Mouse (Mus musculus): ENCODE data around the gene Pias1. TPM values are rescaled to one million over a fixed set of nuclear protein-coding genes. Genes with fewer than 3 reads are reported as not detected.

The Pias1 gene
- total and polyA plus RNA-seq, 3 experiments, result 7.7 to 21.5 TPM; not detected in 1

DNA sequence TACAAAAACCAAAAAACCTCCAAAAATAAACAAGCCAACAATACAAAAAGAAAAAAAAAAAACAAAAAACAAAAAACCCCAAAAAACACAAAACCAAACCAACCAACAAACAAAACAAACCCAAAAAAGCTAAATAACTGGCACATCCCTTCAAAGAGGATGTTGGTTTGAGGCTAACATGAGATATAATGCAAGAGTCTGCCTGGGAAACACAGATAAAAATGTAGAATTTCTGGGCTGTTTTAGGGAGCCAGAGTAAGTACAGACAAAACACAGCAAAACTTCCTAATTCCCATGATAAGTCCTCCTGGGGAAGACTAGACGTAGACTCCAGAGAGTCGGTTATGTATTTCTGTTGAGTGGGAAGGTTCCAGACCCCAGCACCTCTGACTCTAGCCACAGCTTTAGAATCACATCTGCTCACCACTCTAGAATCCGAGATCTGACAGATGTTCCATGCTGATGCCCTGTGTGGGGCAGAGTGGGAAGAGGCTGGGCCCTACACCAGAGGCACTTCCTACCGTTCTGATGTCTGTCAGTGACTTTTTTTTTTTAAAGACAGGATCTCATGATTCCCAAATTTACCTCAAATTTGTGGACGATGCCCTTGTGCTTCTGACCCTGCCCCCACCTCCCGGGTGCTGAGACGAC, 110.6 kb downstream of the Pias1 start (continued):
- TF ChIP-seq RCOR1 (IDR thresholded peaks at IDR 0.05; ENCODE audit: low read depth, low read length), result peak; percentile 45; the same call in 1 of the 2 replicates
- TF ChIP-seq HCFC1 (IDR thresholded peaks at IDR 0.05; ENCODE audit: low read depth, low read length), result 0 out of 2 replicates have a peak, but pooled peaks have one; percentile 18
- TF ChIP-seq ZNF384 (IDR thresholded peaks at IDR 0.05; ENCODE audit: low read depth, low read length), result no peak
- no peak for TF ChIP-seq MEF2A (IDR thresholded peaks at IDR 0.05; ENCODE audit: extremely low read depth, insufficient replicate concordance, low read depth, low read length, poor library complexity, severe bottlenecking)

DNA sequence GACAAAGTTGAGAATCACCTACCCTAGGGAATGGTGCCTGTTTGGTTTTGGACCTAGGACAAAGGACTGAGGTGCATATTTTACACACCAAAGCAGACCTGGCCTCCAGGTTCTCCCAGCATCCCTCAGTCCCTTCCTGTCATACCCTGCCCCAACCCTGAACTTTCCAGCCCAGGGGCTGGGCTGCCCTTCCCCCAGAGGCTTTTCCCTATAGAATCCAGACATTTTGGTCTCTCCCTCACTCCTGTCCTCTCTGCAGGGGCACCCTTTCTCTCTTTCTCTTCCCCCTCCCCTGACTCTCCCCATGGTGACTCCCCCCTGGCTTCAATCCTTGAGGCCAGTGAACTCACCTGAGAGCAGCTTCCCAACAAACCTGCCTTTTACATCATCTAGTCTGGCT, 117.0 kb downstream of the Pias1 start:
- Histone ChIP-seq H3K36me3 (ENCODE audit: control insufficient read depth in 1 of 2, insufficient read depth in 2 of 2, low read length in 2 of 2) (no peaks in the 10 kb centered on the region; a peak in 1 of 4 replicates), H3K27ac (ENCODE audit: control insufficient read depth, low read depth, low read length) (no peak overlapping the region), H3K79me2 (ENCODE audit: control insufficient read depth, insufficient read depth, low read length, poor library complexity) (no peaks in the 10 kb centered on the region), H3K27me3 (ENCODE audit: control insufficient read depth in 1 of 2, insufficient read depth in 2 of 2, low read length in 2 of 2) (no peaks in the 10 kb centered on the region), H3K4me1 (ENCODE audit: control insufficient read depth in 1 of 2, insufficient read depth in 2 of 2, low read length in 2 of 2) (peaks cover 2 to 7% of the 10 kb centered on the region in 2 experiments), H3K4me3 (ENCODE audit: control insufficient read depth in 1 of 2, insufficient read depth in 1 of 2, low read depth in 2 of 2, low read length in 2 of 2) (no peak overlapping the region), H3K9me3 (replicated peaks; ENCODE audit: insufficient read depth, low read length) (no peaks in the 10 kb centered on the region), H3K9ac (ENCODE audit: control insufficient read depth, low read depth, low read length, poor library complexity, severe bottlenecking) (no peak overlapping the region)
- no peak for TF ChIP-seq MAZ (IDR thresholded peaks at IDR 0.05; ENCODE audit: low read depth, low read length)
- TF ChIP-seq CTCF (IDR thresholded peaks at IDR 0.05 in 2 of 3, conservative IDR thresholded peaks at IDR 0.05 in 1 of 3; ENCODE audit: control insufficient read depth in 1 of 3, insufficient read depth in 1 of 3, low read depth in 2 of 3, low read length in 3 of 3, poor library complexity in 1 of 3, severe bottlenecking in 1 of 3), result no peak
- no peak for TF ChIP-seq KAT2A (conservative IDR thresholded peaks at IDR 0.05; ENCODE audit: low read depth, low read length)
- TF ChIP-seq ZMIZ1 (IDR thresholded peaks at IDR 0.05; ENCODE audit: low read depth, low read length), result no peak
- TF ChIP-seq TBP (IDR thresholded peaks at IDR 0.05; ENCODE audit: low read depth, low read length), result no peak
- TF ChIP-seq ELF1 (IDR thresholded peaks at IDR 0.05; ENCODE audit: low read depth, low read length), result no peak
- no peak for TF ChIP-seq CHD2 (IDR thresholded peaks at IDR 0.05; ENCODE audit: low read length)
- no peak for TF ChIP-seq RCOR1 (IDR thresholded peaks at IDR 0.05; ENCODE audit: low read depth, low read length)
- TF ChIP-seq USF1 (IDR thresholded peaks at IDR 0.05; ENCODE audit: low read depth, low read length), result no peak
- no peak for TF ChIP-seq EP300 (IDR thresholded peaks at IDR 0.05; ENCODE audit: low read depth in 1 of 2, low read length in 2 of 2)
- TF ChIP-seq UBTF (IDR thresholded peaks at IDR 0.05; ENCODE audit: borderline replicate concordance, insufficient read depth, low read depth, low read length), result no peak
- TF ChIP-seq TAL1 (IDR thresholded peaks at IDR 0.05; ENCODE audit: low read length), result no peak
- no peak for TF ChIP-seq ZC3H11A (IDR thresholded peaks at IDR 0.05; ENCODE audit: low read depth, low read length)
- TF ChIP-seq RAD21 (IDR thresholded peaks at IDR 0.05; ENCODE audit: low read depth, low read length), result no peak
- no peak for TF ChIP-seq ZNF384 (IDR thresholded peaks at IDR 0.05; ENCODE audit: low read depth, low read length)
- TF ChIP-seq GATA1 (IDR thresholded peaks at IDR 0.05; ENCODE audit: low read depth, low read length), result no peak
- TF ChIP-seq MEF2A (IDR thresholded peaks at IDR 0.05; ENCODE audit: extremely low read depth, insufficient replicate concordance, low read depth, low read length, poor library complexity, severe bottlenecking), result no peak
- no peak for TF ChIP-seq MAFK (IDR thresholded peaks at IDR 0.05; ENCODE audit: borderline replicate concordance, low read depth, low read length)
- no peak for TF ChIP-seq BHLHE40 (IDR thresholded peaks at IDR 0.05; ENCODE audit: borderline replicate concordance, low read depth, low read length)
- no peak for DNase-seq (ENCODE audit: low read depth, low spot score)

Data from MEL (cell line).